In genomic region chr7:19065896-19066295, GRCm38 (mm10) we compare ENCODE assay signal across 11 mouse cellular contexts. TPM values are rescaled to one million over a fixed set of nuclear protein-coding genes. Genes with fewer than 3 reads are reported as not detected.
DNase-seq lines count a peak whose midpoint lies in the region; ATAC-seq and TF ChIP-seq lines count a peak whose summit lies in the region.
"Had no signal": no experiment of that assay in that cellular context is flagged by ENCODE, and none has a peak within 500 bp of the region (broad histone marks: within the 10 kb centered on the region; RNA-seq: fewer than 3 reads in every experiment).

No protein-coding gene starts in this region.

- no peaks in the 10 kb centered on the region for H3K36me3 ChIP-seq in kidney, embryonic 14.5 days (ENCODE audit: control insufficient read depth, insufficient read depth, low read length)
- H3K36me3 ChIP-seq in ES-Bruce4 (ENCODE audit: control insufficient read depth, insufficient read depth, low read length, poor library complexity, severe bottlenecking): no peaks in the 10 kb centered on the region
- H3K36me3 ChIP-seq in limb, embryonic 12.5 days: no peaks in the 10 kb centered on the region

- 52% methylated on average over 13 of the region's 13 CpGs for WGBS in kidney, embryonic 14.5 days
- 56% methylated on average over 13 of the region's 13 CpGs for WGBS in limb, embryonic 12.5 days

- H3K9ac ChIP-seq in kidney, embryonic 14.5 days (ENCODE audit: low read depth, low read length): no peak overlapping the region
- no peak overlapping the region for H3K9ac ChIP-seq in ES-Bruce4 (ENCODE audit: low read depth, poor library complexity, severe bottlenecking)
- H3K9ac ChIP-seq in limb, embryonic 12.5 days (replicated peaks): 0 out of 2 replicates have a peak overlapping the region, but pooled peaks have one; percentile 27

- H3K9me3 ChIP-seq in kidney, embryonic 14.5 days (ENCODE audit: control insufficient read depth, low read length): 0 out of 2 replicates have a peak, but pooled peaks cover 5% of the 10 kb centered on the region
- H3K9me3 ChIP-seq in ES-Bruce4 (replicated peaks; ENCODE audit: control insufficient read depth, insufficient read depth, low read length, poor library complexity, severe bottlenecking): no peaks in the 10 kb centered on the region
- 0 out of 2 replicates have a peak, but pooled peaks cover 7% of the 10 kb centered on the region for H3K9me3 ChIP-seq in limb, embryonic 12.5 days

- no peak for DNase-seq in kidney, adult 8-10 months
- no peak for DNase-seq in adrenal gland, postnatal 25 days
- no peak for DNase-seq in urinary bladder, adult 18-20 months (ENCODE audit: low spot score in 2 of 2)
- DNase-seq: kidney, adult 2 months had no signal

- H3K4me2 ChIP-seq in kidney, embryonic 14.5 days (replicated peaks; ENCODE audit: low read depth, low read length): no peak overlapping the region
- H3K4me2 ChIP-seq in limb, embryonic 12.5 days: peak overlapping the region; percentile 34

- 0 out of 2 replicates have a peak overlapping the region, but pooled peaks have one; percentile 6 for H3K4me3 ChIP-seq in kidney, embryonic 14.5 days (ENCODE audit: low read length)
- H3K4me3 ChIP-seq in ES-Bruce4 (ENCODE audit: low read depth, low read length): peak overlapping the region; percentile 38
- peak overlapping the region; percentile 32; the same call in 1 of the 2 replicates for H3K4me3 ChIP-seq in cortical plate, adult 2 months (ENCODE audit: insufficient read depth, low read length)
- peak overlapping the region; percentile 23 for H3K4me3 ChIP-seq in limb, embryonic 12.5 days (replicated peaks)

- no peak for ATAC-seq in kidney, embryonic 14.5 days (ENCODE audit: low FRiP score, low TSS enrichment)
- 0 out of 2 replicates have a peak, but pooled peaks have one; percentile 54 for ATAC-seq in limb, embryonic 12.5 days (ENCODE audit: insufficient number of reproducible peaks, insufficient read depth, low FRiP score, low TSS enrichment, low read depth)
- ATAC-seq in monocyte, adult 5-6 weeks (replicated peaks; ENCODE audit: insufficient number of reproducible peaks, low FRiP score, low TSS enrichment, poor library complexity, severe bottlenecking): no peak

- peaks cover 29% of the 10 kb centered on the region for H3K27me3 ChIP-seq in kidney, embryonic 14.5 days (ENCODE audit: control insufficient read depth, insufficient read depth, low read length)
- H3K27me3 ChIP-seq in ES-Bruce4 (ENCODE audit: control insufficient read depth, insufficient read depth, low read length, poor library complexity, severe bottlenecking): no peaks in the 10 kb centered on the region
- H3K27me3 ChIP-seq in limb, embryonic 12.5 days: peaks cover 53% of the 10 kb centered on the region

- TF ChIP-seq EP300 in ES-Bruce4 (IDR thresholded peaks at IDR 0.05; ENCODE audit: insufficient read depth, low read depth, low read length): no peak

- H3K27ac ChIP-seq in kidney, embryonic 14.5 days (ENCODE audit: low read depth, low read length): no peak overlapping the region
- no peak overlapping the region for H3K27ac ChIP-seq in ES-Bruce4 (ENCODE audit: insufficient read depth, low read length)
- H3K27ac ChIP-seq in cortical plate, adult 2 months (ENCODE audit: insufficient read depth, low read length): no peak overlapping the region
- no peak overlapping the region for H3K27ac ChIP-seq in limb, embryonic 12.5 days

- TF ChIP-seq CTCF in ES-Bruce4 (IDR thresholded peaks at IDR 0.05; ENCODE audit: low read depth, low read length): no peak
- TF ChIP-seq CTCF in cortical plate, adult 2 months (IDR thresholded peaks at IDR 0.05; ENCODE audit: extremely low read depth, insufficient read depth, low read length): no peak

- no peaks in the 10 kb centered on the region for H3K4me1 ChIP-seq in kidney, embryonic 14.5 days (ENCODE audit: control insufficient read depth, insufficient read depth, low read length)
- H3K4me1 ChIP-seq in ES-Bruce4 (ENCODE audit: control insufficient read depth, insufficient read depth, low read length): no peaks in the 10 kb centered on the region
- H3K4me1 ChIP-seq in cortical plate, adult 2 months (ENCODE audit: control insufficient read depth, insufficient read depth, low read length): no peaks in the 10 kb centered on the region
- no peaks in the 10 kb centered on the region for H3K4me1 ChIP-seq in limb, embryonic 12.5 days (replicated peaks)

- TF ChIP-seq POLR2A in ES-Bruce4 (IDR thresholded peaks at IDR 0.05; ENCODE audit: insufficient read depth, low read length): no peak
- TF ChIP-seq POLR2A in cortical plate, adult 2 months (IDR thresholded peaks at IDR 0.05; ENCODE audit: extremely low read depth, insufficient read depth, low read length): no peak

RNA-seq across cellular contexts. Expression of gene Dmwd, which starts 10.1 kb away (rescaled TPM):
- polyA plus RNA-seq in kidney, embryonic 14.5 days (2014; fragmentation: Nextera tagmentation; extraction: Ambion mirVana): 20.5 and 23.2 TPM in 2 replicates
- polyA plus RNA-seq in ES-Bruce4 (2011; ENCODE audit: insufficient read depth, insufficient read length, low read depth, missing spikeins): 43.2 and 45.1 TPM in 2 replicates
- polyA plus RNA-seq in cortical plate, adult 2 months (2012; rRNA removed): 171 and 178 TPM in 2 replicates
- polyA plus RNA-seq in limb, embryonic 12.5 days (2016; fragmentation: Nextera tagmentation; extraction: Ambion mirVana): 17.9 and 21.6 TPM in 2 replicates
- total RNA-seq in monocyte, adult 5-6 weeks (2017): 0.39 to 3.2 TPM (median 0.43 TPM) in 3 replicates
- total RNA-seq in adrenal gland, postnatal 25 days (2021): 53.1 and 64.1 TPM in 2 replicates

RNA-seq across cellular contexts. Expression of gene Rsph6a, which starts 11.4 kb away (rescaled TPM):
- polyA plus RNA-seq in kidney, embryonic 14.5 days (2014; fragmentation: Nextera tagmentation; extraction: Ambion mirVana): not detected in 2 replicates
- polyA plus RNA-seq in ES-Bruce4 (2011; ENCODE audit: insufficient read depth, insufficient read length, low read depth, missing spikeins): not detected in 2 replicates
- polyA plus RNA-seq in cortical plate, adult 2 months (2012; rRNA removed): 0.10 and 0.17 TPM in 2 replicates
- not detected in 2 replicates for polyA plus RNA-seq in limb, embryonic 12.5 days (2016; fragmentation: Nextera tagmentation; extraction: Ambion mirVana)
- not detected in 3 replicates for total RNA-seq in monocyte, adult 5-6 weeks (2017)
- total RNA-seq in adrenal gland, postnatal 25 days (2021): not detected in 2 replicates
- total RNA-seq: adrenal gland, adult 18-20 months; gastrocnemius, adult 18-20 months had no signal

RNA-seq across cellular contexts. Expression of gene Dmpk, which starts 17.8 kb away (rescaled TPM):
- 12.1 and 14.9 TPM in 2 replicates for polyA plus RNA-seq in kidney, embryonic 14.5 days (2014; fragmentation: Nextera tagmentation; extraction: Ambion mirVana)
- polyA plus RNA-seq in ES-Bruce4 (2011; ENCODE audit: insufficient read depth, insufficient read length, low read depth, missing spikeins): 12.8 and 19.5 TPM in 2 replicates
- polyA plus RNA-seq in cortical plate, adult 2 months (2012; rRNA removed): 40.9 and 47.6 TPM in 2 replicates
- 17.7 and 18.9 TPM in 2 replicates for polyA plus RNA-seq in limb, embryonic 12.5 days (2016; fragmentation: Nextera tagmentation; extraction: Ambion mirVana)
- total RNA-seq in monocyte, adult 5-6 weeks (2017): 0.97 to 1.5 TPM in 2 of 3 replicates, not detected in the other
- total RNA-seq in adrenal gland, postnatal 25 days (2021): 106 and 114 TPM in 2 replicates

RNA-seq across cellular contexts. Expression of gene Six5, which starts 28.5 kb away (rescaled TPM):
- 13.3 and 13.6 TPM in 2 replicates for polyA plus RNA-seq in kidney, embryonic 14.5 days (2014; fragmentation: Nextera tagmentation; extraction: Ambion mirVana)
- 2.7 and 3.8 TPM in 2 replicates for polyA plus RNA-seq in ES-Bruce4 (2011; ENCODE audit: insufficient read depth, insufficient read length, low read depth, missing spikeins)
- polyA plus RNA-seq in cortical plate, adult 2 months (2012; rRNA removed): 4.7 and 5.0 TPM in 2 replicates
- polyA plus RNA-seq in limb, embryonic 12.5 days (2016; fragmentation: Nextera tagmentation; extraction: Ambion mirVana): 11.2 and 12.5 TPM in 2 replicates
- not detected in 3 replicates for total RNA-seq in monocyte, adult 5-6 weeks (2017)
- total RNA-seq in adrenal gland, postnatal 25 days (2021): 21.8 and 26.1 TPM in 2 replicates

RNA-seq across cellular contexts. Expression of gene Sympk, which starts 41.7 kb away (rescaled TPM):
- 26.7 and 39.4 TPM in 2 replicates for polyA plus RNA-seq in kidney, embryonic 14.5 days (2014; fragmentation: Nextera tagmentation; extraction: Ambion mirVana)
- 102 and 119 TPM in 2 replicates for polyA plus RNA-seq in ES-Bruce4 (2011; ENCODE audit: insufficient read depth, insufficient read length, low read depth, missing spikeins)
- polyA plus RNA-seq in cortical plate, adult 2 months (2012; rRNA removed): 113 and 118 TPM in 2 replicates
- 51.9 and 56.0 TPM in 2 replicates for polyA plus RNA-seq in limb, embryonic 12.5 days (2016; fragmentation: Nextera tagmentation; extraction: Ambion mirVana)
- total RNA-seq in monocyte, adult 5-6 weeks (2017): 23.9 to 51.1 TPM (median 38.5 TPM) in 3 replicates
- total RNA-seq in adrenal gland, postnatal 25 days (2021): 120 and 126 TPM in 2 replicates
